Mouse (Mus musculus) liver, adult 2 months (tissue): ENCODE data around the gene Kdm2b.

Experiments used
- CTCF ChIP-seq: fragments of 200-500 bp; IDR thresholded peaks from 2 replicates; pipeline ENCODE4 v1.5.1; 2011; ENCODE audit warnings: low read depth, low read length, control low read depth
- POLR2A ChIP-seq: fragments of 200-500 bp; IDR thresholded peaks from 2 replicates; pipeline ENCODE4 v1.6.1; 2011; ENCODE audit warnings: low read length, control low read depth; ENCODE audit not compliant: insufficient read depth; ENCODE audit errors: extremely low read depth

- TF ChIP-seq CTCF (no peak), POLR2A (no peak)
Measured at GRCm38 (mm10) chr5:122993811-122994210, 4.2 kb upstream of the Kdm2b start.
